ENCODE assay signal across 25 mouse cellular contexts in genomic region chr10:75028743-75029142, GRCm38 (mm10). TPM values are rescaled to one million over a fixed set of nuclear protein-coding genes. Genes with fewer than 3 reads are reported as not detected.
"Had no signal": no experiment of that assay in that cellular context is flagged by ENCODE, and none has a peak within 500 bp of the region (broad histone marks: within the 10 kb centered on the region; RNA-seq: fewer than 3 reads in every experiment).

No protein-coding gene starts in this region.

- H3K27ac ChIP-seq: kidney, postnatal 0 days; layer of hippocampus, adult 2 months; limb, embryonic 10.5 days; limb, embryonic 13.5 days; lung, embryonic 15.5 days; neural tube, embryonic 12.5 days; neural tube, embryonic 15.5 days; stomach, embryonic 15.5 days had no signal

- H3K9me3 ChIP-seq: limb, embryonic 10.5 days; limb, embryonic 13.5 days; lung, embryonic 15.5 days; neural tube, embryonic 12.5 days; neural tube, embryonic 15.5 days; stomach, embryonic 15.5 days had no signal

- H3K9ac ChIP-seq: limb, embryonic 13.5 days; lung, embryonic 15.5 days; neural tube, embryonic 12.5 days; neural tube, embryonic 15.5 days; stomach, embryonic 15.5 days had no signal

- H3K4me2 ChIP-seq: limb, embryonic 13.5 days; lung, embryonic 15.5 days; midbrain, embryonic 11.5 days; neural tube, embryonic 12.5 days; neural tube, embryonic 15.5 days; stomach, embryonic 15.5 days had no signal

- H3K27me3 ChIP-seq: limb, embryonic 13.5 days; lung, embryonic 15.5 days; neural tube, embryonic 12.5 days; neural tube, embryonic 15.5 days; stomach, embryonic 15.5 days had no signal

- H3K36me3 ChIP-seq: limb, embryonic 10.5 days; limb, embryonic 13.5 days; lung, embryonic 15.5 days; neural tube, embryonic 12.5 days; neural tube, embryonic 15.5 days; stomach, embryonic 15.5 days had no signal

- ATAC-seq: intestine, postnatal 0 days had no signal

- DNase-seq: kidney, adult 2 months; kidney, postnatal 25 days; layer of hippocampus, adult 9-11 months; lung, adult 18-20 months; lung, postnatal 10 days; lung, postnatal 36 days; midbrain, embryonic 14.5 days; right cerebral cortex, adult 18-20 months; right cerebral cortex, postnatal 25 days; spleen, adult 18-20 months; thymus, postnatal 25 days had no signal

- H3K4me3 ChIP-seq: layer of hippocampus, adult 2 months; limb, embryonic 10.5 days; limb, embryonic 13.5 days; lung, embryonic 15.5 days; neural tube, embryonic 12.5 days; neural tube, embryonic 15.5 days; stomach, embryonic 15.5 days had no signal

RNA-seq across cellular contexts. Expression of gene Rsph14, which starts 3.6 kb away (rescaled TPM):
- total RNA-seq: liver, adult 2 months had no signal
- polyA plus RNA-seq: intestine, embryonic 14.5 days; intestine, postnatal 0 days; kidney, adult 2 months; kidney, embryonic 14.5 days; kidney, postnatal 0 days; large intestine, adult 2 months; limb, embryonic 10.5 days; limb, embryonic 13.5 days; liver, adult 2 months; midbrain, embryonic 11.5 days; neural tube, embryonic 12.5 days; stomach, embryonic 15.5 days had no signal
